Mouse (Mus musculus) naive thymus-derived CD4-positive, alpha-beta T cell, adult 2 months (primary cell): ENCODE results near the gene Lipc.
A peak's percentile ranks its signal among the peaks of the same experiment; 100 is the strongest.

Experiments
- DNase-seq: peaks from one replicate; pipeline ENCODE4 v3.0.0-alpha.2; 2011; ENCODE audit warnings: low read depth

Lipc gene

DNA sequence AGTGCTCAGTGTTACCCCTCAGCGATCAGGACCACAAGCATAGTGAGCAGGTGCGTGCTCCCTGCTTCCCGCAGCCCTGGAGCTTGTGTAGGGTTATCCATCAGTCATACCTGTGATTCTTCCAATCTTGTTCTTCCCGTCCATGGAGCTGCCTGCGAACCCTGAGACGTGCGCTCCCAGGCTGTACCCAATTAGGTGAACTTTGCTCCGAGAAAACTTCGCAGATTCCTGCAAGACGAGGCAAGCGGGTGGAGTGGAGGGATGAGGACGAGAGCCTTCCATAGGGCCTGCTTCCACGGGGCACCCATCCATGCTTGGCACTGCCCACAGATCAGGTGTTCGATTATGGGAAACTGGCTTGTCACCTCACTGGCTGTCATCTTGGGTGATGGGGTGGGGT lies 133.3 kb downstream of the Lipc start:
- no peak for DNase-seq

DNA sequence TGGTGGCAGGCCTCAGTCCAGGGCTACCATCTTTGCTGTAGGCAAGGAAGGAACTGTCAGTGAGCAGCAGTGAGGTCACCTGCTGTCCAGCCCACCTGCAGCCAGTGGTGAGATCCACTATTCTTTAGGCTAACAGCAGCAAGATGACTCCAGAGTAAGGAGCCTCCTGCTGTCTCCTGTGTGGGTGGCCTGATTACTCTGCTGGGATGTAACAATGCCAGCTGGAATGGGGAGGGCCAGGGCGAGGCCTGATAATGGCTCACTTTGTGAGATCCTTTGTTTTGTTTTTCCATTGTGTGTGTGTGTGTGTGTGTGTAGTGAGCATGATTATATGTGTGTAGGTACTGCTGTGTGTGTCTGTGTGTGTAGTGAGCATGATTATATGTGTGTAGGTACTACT lies 134.6 kb downstream of the Lipc start:
- DNase-seq = no peak

DNA sequence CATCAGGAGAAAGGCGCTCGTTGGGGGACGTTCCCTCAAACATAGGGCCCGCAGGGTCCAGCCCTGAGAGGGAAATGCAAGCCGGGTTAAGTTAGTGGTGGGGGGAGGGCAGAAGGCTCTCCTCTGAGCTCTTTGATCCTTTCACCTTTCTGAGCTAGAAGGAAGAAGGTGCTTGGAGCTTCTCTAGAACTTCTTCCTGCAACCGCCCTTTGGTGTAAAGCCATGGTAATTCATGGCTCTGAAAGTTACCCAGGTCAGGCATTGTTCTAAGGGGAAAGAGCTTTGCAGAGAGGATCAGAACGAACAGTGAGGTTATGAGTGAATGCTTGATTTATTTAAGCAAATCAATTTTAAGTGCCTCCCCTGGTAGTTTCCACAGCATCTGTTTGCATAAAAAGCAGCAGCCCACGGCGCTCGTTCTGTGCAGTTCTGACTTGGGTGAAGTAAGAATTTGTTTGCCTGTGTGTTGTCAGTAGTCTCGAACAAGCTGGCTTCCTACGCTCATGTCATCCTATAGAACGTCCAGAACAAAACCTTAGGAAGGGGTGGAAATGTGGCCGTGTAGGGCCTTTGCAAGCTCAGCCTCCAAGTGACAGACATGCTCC lies 135.2 kb downstream of the Lipc start:
- DNase-seq = no peak

DNA sequence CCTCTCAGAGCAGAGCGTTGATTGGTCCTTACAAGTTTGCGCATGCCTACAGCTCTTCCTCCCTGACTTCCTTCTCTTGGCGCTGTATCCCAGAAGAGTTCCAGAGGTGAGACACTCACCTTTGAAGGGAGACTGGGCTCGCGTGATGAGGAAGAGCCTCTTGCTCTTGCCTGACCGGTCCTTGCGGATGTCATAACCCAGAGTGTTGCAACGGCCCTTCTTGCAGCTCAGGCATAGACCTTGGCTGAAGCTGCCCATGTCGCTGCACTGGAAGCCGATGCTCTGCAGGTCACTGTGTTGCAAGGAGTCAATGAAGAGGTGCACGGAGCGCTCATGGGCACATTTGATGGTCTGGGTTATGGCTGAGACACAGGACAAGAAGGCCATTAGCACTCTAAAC lies 139.5 kb downstream of the Lipc start:
- no peak for DNase-seq

- DNase-seq = no peak
Measured at GRCm38 (mm10) chr9:70807714-70808113, 144.3 kb downstream of the Lipc start.

GRCm38 (mm10) chr9:70806069-70806468 lies 146.0 kb downstream of the Lipc start:
- DNase-seq = no peak

DNA sequence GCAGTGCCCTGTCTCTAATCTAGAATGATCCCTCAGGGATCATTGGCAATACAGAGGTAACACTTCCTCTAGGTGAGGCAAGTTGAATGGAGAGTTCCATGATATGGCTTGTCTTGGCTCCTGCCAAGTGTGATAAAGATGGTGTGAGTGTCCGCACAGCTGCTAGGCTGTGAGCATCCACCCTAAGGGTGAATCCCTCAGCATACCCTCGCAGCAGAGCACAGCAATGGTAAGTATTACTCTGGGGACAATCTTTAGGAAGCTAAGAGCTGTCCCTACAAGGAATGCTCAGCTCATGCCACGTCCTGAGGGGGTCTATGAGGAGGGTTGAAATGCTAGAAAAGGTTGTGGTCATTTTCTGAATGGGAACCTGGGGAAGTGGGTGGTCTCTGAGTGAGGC lies 149.2 kb downstream of the Lipc start:
- DNase-seq = no peak

- no peak for DNase-seq
Measured at GRCm38 (mm10) chr9:70801761-70802160, 150.3 kb downstream of the Lipc start.

DNA sequence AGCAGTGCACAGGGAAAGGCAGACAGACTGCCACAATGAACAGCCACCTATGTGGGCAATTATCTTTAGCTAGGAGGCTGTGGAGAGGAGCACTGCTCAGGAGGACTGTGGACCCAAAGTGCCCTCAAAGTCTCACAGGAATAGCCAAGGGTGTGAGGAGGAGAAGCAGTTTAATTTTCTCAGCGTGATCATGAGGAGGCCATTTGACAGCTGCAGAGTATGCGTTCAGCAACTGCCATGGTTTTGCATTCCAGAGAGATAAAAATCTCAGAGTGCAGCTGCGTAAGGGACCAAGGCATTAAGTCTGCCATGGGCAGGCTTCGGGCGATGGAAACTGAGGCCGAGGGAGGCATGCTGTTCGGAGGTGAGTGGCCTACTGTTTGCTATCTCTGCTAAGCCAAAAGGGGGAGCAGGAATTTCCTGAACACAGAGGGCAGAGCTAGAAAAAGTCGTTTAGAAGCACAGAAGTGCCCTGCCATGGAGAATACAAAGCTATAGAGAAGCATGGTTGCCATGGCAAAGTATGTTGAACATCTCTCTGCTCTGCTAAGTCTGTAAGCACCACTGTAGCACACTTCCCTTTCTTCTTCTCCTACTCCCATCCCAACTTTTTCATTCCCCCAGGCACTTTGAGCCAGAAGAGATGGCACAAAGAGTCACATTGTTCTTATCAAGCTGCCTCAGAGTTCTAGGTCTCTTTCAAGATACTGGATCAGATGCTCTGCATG lies 151.3 kb downstream of the Lipc start:
- DNase-seq = no peak

GRCm38 (mm10) chr9:70795439-70795757 lies 156.6 kb downstream of the Lipc start:
- DNase-seq = no peak

DNA sequence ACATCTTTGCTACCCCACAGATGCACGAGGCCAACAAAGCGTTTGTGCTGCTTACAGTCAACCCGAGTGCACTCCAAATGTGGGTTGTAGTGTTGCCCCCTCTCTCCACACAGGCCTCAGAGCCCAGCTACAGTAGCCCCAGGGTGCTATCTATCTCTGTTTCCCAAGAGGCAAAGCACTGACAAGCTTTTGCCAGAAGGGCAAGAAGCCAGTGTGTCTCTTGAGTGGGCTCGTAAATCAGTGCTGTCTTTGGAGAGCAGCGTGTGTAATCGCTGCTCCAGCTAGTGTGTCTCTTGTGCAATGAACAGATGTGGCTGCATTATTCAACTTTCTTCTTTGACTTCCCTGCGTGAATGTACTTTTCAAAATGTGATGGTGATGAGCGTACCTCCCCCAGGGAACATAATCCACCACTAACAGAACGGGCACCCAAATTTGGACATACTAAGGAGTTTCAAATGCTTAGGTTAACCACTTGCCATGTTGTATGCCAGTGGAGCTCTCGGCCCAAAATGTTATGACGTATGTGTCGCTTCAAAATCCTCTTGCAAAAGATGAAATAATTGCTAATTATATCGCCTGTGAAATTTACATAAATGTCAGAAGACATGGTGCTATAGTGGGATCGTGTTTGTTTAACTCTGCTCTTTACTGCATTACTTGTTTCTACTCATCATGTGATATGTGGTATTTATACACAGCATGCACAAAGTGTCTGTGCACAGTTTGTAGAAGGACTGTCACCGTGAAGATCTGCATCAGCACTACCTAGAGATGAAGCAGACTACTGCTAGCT lies 157.2 kb downstream of the Lipc start:
- DNase-seq = no peak

- no peak for DNase-seq
Measured at GRCm38 (mm10) chr9:70790621-70791020, 161.4 kb downstream of the Lipc start.

- no peak for DNase-seq
Measured at GRCm38 (mm10) chr9:70788705-70789104, 163.3 kb downstream of the Lipc start.

DNA sequence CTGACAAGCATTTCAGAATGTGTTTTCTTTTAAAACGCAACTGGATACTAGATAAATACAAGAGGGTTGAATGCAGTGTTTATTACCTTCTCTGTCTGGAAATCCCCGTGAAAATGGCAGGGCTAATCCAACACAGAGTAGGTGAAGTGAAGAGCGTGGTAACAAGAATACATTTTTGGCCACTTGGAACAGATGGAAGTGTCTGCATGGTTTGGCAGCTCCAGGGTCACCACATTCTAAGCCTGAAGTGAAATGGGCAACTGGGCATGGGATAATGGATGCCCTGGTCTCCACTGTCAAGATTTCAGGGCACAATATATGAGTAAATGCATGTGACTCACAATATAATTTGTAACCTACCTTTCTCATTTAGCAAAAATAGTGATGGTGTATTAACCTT lies 169.8 kb downstream of the Lipc start:
- no peak for DNase-seq

DNA sequence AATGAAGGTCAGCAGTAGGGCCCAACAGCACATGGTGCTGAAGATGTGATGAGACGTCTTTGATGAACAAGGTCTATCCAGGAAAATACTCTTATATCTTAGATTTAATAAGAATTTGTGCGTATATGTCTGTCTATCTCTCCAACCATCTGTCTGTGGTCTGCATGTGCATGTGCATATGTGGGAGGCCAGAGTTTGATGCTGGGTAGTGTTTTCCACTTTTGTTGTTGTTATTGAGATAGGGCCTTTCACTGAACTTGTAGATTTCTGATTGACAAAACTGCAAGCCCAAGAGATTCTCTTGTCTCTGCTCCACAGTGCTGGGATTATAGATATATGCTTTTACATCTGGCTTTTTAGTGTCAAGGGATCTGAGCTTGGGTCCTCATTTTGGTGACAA lies 176.5 kb downstream of the Lipc start:
- DNase-seq = no peak

GRCm38 (mm10) chr9:70760974-70761373 lies 191.1 kb downstream of the Lipc start:
- peak; percentile 59 for DNase-seq

- DNase-seq = no peak
Measured at GRCm38 (mm10) chr9:70751504-70752222, 200.4 kb downstream of the Lipc start.
